Mouse (Mus musculus) macrophage (primary cell): ENCODE measurements at regions not wholly inside any gene's neighbourhood (a gene's known extent, or its start where the extent isn't known, plus 50 kb on each side); places are given as distances from the start of the nearest gene placed in this dataset.

Experiments
- H3K27ac ChIP-seq: fragments of 350-480 bp; formaldehyde crosslinking; 2 replicates; pipeline ENCODE4 v1.9.0; 2021
- H3K36me3 ChIP-seq: fragments of 350-480 bp; formaldehyde crosslinking; 2 replicates; pipeline ENCODE4 v1.9.0; 2021; ENCODE audit errors: inconsistent target
- H3K4me3 ChIP-seq: fragments of 350-480 bp; formaldehyde crosslinking; 2 replicates; pipeline ENCODE4 v1.9.0; 2021; ENCODE audit errors: inconsistent target
- H3K79me2 ChIP-seq: fragments of 350-480 bp; formaldehyde crosslinking; 2 replicates; pipeline ENCODE4 v1.9.0; 2021; ENCODE audit errors: inconsistent target
- WGBS: methylation state at CpG from one replicate; pipeline ENCODE4 v1.1.7; 2026; ENCODE audit warnings: inconsistent platforms; ENCODE audit not compliant: missing documents; 5-methylcytosine and 5-hydroxymethylcytosine counted together

DNA sequence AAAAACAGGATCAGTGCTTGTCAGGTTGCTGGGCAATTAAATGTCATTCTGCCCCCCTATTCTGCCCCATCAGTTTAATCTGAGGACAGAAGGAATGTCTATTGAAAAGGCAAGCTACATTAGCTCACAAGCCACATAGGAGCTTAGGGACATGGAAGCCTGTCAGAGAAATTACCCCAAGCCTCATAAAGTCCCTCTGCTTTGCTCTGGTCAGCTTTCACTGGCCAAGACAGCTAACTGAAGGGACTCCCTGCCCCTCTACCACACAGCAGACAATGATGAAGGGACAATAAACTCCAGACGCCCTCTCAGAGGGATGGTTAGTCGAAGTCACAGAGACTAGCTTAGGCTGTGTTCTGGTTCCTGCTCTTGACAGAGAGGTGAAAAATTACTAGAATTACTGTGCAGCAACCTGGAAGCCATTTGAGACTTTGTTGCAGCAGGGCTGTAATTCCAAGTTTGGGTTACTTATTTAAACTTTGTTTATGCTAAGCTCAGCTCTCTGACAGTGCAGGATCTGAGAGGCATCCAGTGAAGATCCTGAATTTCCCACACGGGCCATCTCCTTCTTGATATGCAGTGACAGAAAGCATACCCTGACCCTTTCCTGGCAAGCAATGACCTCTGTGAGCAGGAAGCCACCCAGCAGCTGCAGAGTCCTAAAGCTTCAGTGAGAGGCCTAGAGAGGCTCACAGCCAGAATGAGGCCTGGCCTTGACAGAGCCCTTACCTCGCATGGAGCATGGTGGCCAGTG is 95.2 kb upstream of the Tmtc1 start:
- 82% methylated on average over 4 of the region's 4 CpGs for WGBS
- Histone ChIP-seq H3K27ac (no peak overlapping the region), H3K79me2 (no peaks in the 10 kb centered on the region), H3K4me3 (no peak overlapping the region), H3K36me3 (no peaks in the 10 kb centered on the region)

- Histone ChIP-seq H3K4me3 (no peak overlapping the region), H3K36me3 (no peaks in the 10 kb centered on the region), H3K27ac (peak overlapping the region; percentile 12; the same call in 1 of the 2 replicates), H3K79me2 (no peaks in the 10 kb centered on the region)
- WGBS = 52% methylated on average over 4 of the region's 4 CpGs
These were observed 90.2 kb upstream of the Tmtc1 start for GRCm38 (mm10) chr6:148534364-148534763.

- H3K36me3 ChIP-seq = no peaks in the 10 kb centered on the region
- no peaks in the 10 kb centered on the region for H3K79me2 ChIP-seq
- H3K4me3 ChIP-seq = no peak overlapping the region
- WGBS = 100% methylated on average over 1 of the region's 1 CpGs
- H3K27ac ChIP-seq = no peak overlapping the region
These were observed 86.9 kb upstream of the Tmtc1 start for GRCm38 (mm10) chr6:148531068-148531467.

DNA sequence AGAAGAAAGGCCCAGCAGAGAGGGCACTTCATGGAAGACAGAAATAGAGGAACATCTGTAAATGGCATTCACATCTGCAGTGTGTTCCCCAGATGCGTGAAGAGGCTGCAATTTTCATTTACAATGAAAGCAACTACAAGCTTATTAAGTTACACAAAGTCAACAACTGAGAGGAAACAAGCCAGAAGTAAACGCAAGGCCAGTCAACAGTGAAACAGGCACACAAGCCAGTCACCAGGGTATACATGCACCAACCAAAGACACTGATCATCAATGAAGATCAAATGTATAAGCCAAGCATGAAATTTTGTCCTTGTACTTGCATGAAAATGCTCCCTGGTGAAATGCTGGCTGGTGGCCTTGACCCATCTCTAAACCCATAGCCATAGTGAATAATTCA is 84.4 kb upstream of the Tmtc1 start:
- WGBS = 100% methylated on average over 2 of the region's 2 CpGs

GRCm38 (mm10) chr6:148522893-148523292 is 78.7 kb upstream of the Tmtc1 start:
- Histone ChIP-seq H3K4me3 (no peak overlapping the region), H3K79me2 (no peaks in the 10 kb centered on the region), H3K27ac (no peak overlapping the region), H3K36me3 (no peaks in the 10 kb centered on the region)
- 33% methylated on average over 1 of the region's 1 CpGs for WGBS

More for the DNA sequence above, 84.4 kb upstream of the Tmtc1 start:
- H3K79me2 ChIP-seq = no peaks in the 10 kb centered on the region
- no peaks in the 10 kb centered on the region for H3K36me3 ChIP-seq
- no peak overlapping the region for H3K27ac ChIP-seq
- H3K4me3 ChIP-seq = no peak overlapping the region

GRCm38 (mm10) chr6:148517536-148518245 is 73.5 kb upstream of the Tmtc1 start:
- 94% methylated on average over 2 of the region's 2 CpGs for WGBS
- Histone ChIP-seq H3K36me3 (no peaks in the 10 kb centered on the region), H3K27ac (no peak overlapping the region), H3K4me3 (no peak overlapping the region), H3K79me2 (no peaks in the 10 kb centered on the region)

- Histone ChIP-seq H3K27ac (no peak overlapping the region), H3K79me2 (no peaks in the 10 kb centered on the region), H3K36me3 (no peaks in the 10 kb centered on the region), H3K4me3 (no peak overlapping the region)
- 91% methylated on average over 4 of the region's 4 CpGs for WGBS
These were observed 72.5 kb upstream of the Tmtc1 start for GRCm38 (mm10) chr6:148516654-148517053.

GRCm38 (mm10) chr6:148515105-148515504 is 70.9 kb upstream of the Tmtc1 start:
- H3K79me2 ChIP-seq = no peaks in the 10 kb centered on the region
- H3K36me3 ChIP-seq = no peaks in the 10 kb centered on the region
- no peak overlapping the region for H3K4me3 ChIP-seq
- WGBS = 94% methylated on average over 6 of the region's 6 CpGs
- H3K27ac ChIP-seq = no peak overlapping the region

GRCm38 (mm10) chr6:148514645-148515044 is 70.5 kb upstream of the Tmtc1 start:
- Histone ChIP-seq H3K27ac (no peak overlapping the region), H3K79me2 (no peaks in the 10 kb centered on the region), H3K36me3 (no peaks in the 10 kb centered on the region), H3K4me3 (no peak overlapping the region)
- 92% methylated on average over 1 of the region's 1 CpGs for WGBS

DNA sequence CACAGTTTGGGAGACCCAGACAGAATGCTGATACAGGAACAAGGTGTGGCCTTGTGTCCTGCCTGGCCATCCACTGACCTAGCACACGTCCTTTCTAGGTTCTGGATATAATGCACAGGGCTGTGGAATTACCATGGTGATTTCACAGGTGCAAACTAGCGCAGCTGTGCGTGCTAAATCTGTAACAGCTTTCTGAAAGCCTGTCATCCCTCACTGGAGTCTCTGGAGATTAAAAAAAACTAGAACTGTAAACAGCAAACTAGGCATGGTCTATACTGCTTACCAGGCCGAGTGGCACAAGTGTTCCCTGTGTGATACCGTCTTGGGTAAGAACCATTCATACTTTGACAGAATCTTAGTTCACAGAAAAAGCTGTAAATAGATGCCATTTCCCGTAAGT is 69.9 kb upstream of the Tmtc1 start:
- no peak overlapping the region for H3K27ac ChIP-seq
- WGBS = 92% methylated on average over 6 of the region's 6 CpGs
- no peak overlapping the region for H3K4me3 ChIP-seq
- H3K79me2 ChIP-seq = no peaks in the 10 kb centered on the region
- no peaks in the 10 kb centered on the region for H3K36me3 ChIP-seq

- H3K27ac ChIP-seq = no peak overlapping the region
These were observed 68.9 kb upstream of the Tmtc1 start for GRCm38 (mm10) chr6:148513134-148513533.

GRCm38 (mm10) chr6:148505325-148505724 is 61.1 kb upstream of the Tmtc1 start:
- 94% methylated on average over 2 of the region's 2 CpGs for WGBS

More at GRCm38 (mm10) chr6:148513134-148513533, 68.9 kb upstream of the Tmtc1 start:
- Histone ChIP-seq H3K79me2 (no peaks in the 10 kb centered on the region), H3K36me3 (no peaks in the 10 kb centered on the region), H3K4me3 (no peak overlapping the region)
- 91% methylated on average over 2 of the region's 2 CpGs for WGBS

GRCm38 (mm10) chr6:148500251-148501179 is 56.3 kb upstream of the Tmtc1 start:
- Histone ChIP-seq H3K79me2 (no peaks in the 10 kb centered on the region), H3K4me3 (no peak overlapping the region), H3K27ac (no peak overlapping the region), H3K36me3 (no peaks in the 10 kb centered on the region)
- 82% methylated on average over 9 of the region's 9 CpGs for WGBS

More at GRCm38 (mm10) chr6:148505325-148505724, 61.1 kb upstream of the Tmtc1 start:
- Histone ChIP-seq H3K79me2 (no peaks in the 10 kb centered on the region), H3K4me3 (no peak overlapping the region), H3K36me3 (no peaks in the 10 kb centered on the region), H3K27ac (no peak overlapping the region)
